Mouse (Mus musculus) CH12.LX (cell line): ENCODE data around the gene Ank2.

Source experiments
- BHLHE40 ChIP-seq: IDR thresholded peaks from 2 replicates; pipeline ENCODE4 v1.6.1; 2011; ENCODE audit warnings: mild to moderate bottlenecking, low read depth, low read length, improper control_type of control experiment
- CTCF ChIP-seq, 2 experiments: IDR thresholded peaks in 1 of 2; conservative IDR thresholded peaks in 1 of 2; 2 replicates each; pipeline ENCODE4 v1.5.1; 2011 to 2012; ENCODE audit warnings: low read depth in 2 of 2, low read length in 2 of 2, improper control_type of control experiment in 1 of 2, inconsistent platforms in 1 of 2, mild to moderate bottlenecking in 1 of 2, moderate library complexity in 1 of 2
- GABPA ChIP-seq: IDR thresholded peaks from 2 replicates; pipeline ENCODE4 v1.6.1; 2012; ENCODE audit warnings: low read depth, low read length, improper control_type of control experiment, inconsistent platforms; ENCODE audit not compliant: insufficient replicate concordance
- MAX ChIP-seq: IDR thresholded peaks from 2 replicates; pipeline ENCODE4 v1.6.1; 2011; ENCODE audit warnings: low read length, improper control_type of control experiment
- POLR2A ChIP-seq: IDR thresholded peaks from 2 replicates; pipeline ENCODE4 v1.6.1; 2011; ENCODE audit warnings: low read depth, mild to moderate bottlenecking, improper control_type of control experiment, low read length
- RAD21 ChIP-seq: IDR thresholded peaks from 2 replicates; pipeline ENCODE4 v1.6.1; 2011; ENCODE audit warnings: low read depth, mild to moderate bottlenecking, low read length, improper control_type of control experiment, moderate library complexity
- RCOR1 ChIP-seq: conservative IDR thresholded peaks from 2 replicates; pipeline ENCODE4 v1.6.1; 2012; ENCODE audit warnings: low read depth, mild to moderate bottlenecking, inconsistent platforms, low read length, improper control_type of control experiment
- TCF12 ChIP-seq: IDR thresholded peaks from 2 replicates; pipeline ENCODE4 v1.6.1; 2014; ENCODE audit warnings: low read depth, mild to moderate bottlenecking, inconsistent platforms, low read length, improper control_type of control experiment
- USF1 ChIP-seq: IDR thresholded peaks from 2 replicates; pipeline ENCODE4 v1.6.1; 2014; ENCODE audit warnings: low read depth, mild to moderate bottlenecking, inconsistent platforms, low read length, improper control_type of control experiment
- USF2 ChIP-seq: conservative IDR thresholded peaks from 2 replicates; pipeline ENCODE4 v1.6.1; 2011; ENCODE audit warnings: low read depth, low read length, improper control_type of control experiment
- ZC3H11A ChIP-seq: IDR thresholded peaks from 2 replicates; pipeline ENCODE4 v1.6.1; 2012; ENCODE audit warnings: low read depth, mild to moderate bottlenecking, inconsistent platforms, low read length, improper control_type of control experiment
- ZMIZ1 ChIP-seq: IDR thresholded peaks from 2 replicates; pipeline ENCODE4 v1.6.1; 2012; ENCODE audit warnings: low read depth, mild to moderate bottlenecking, inconsistent platforms, low read length, improper control_type of control experiment

DNA sequence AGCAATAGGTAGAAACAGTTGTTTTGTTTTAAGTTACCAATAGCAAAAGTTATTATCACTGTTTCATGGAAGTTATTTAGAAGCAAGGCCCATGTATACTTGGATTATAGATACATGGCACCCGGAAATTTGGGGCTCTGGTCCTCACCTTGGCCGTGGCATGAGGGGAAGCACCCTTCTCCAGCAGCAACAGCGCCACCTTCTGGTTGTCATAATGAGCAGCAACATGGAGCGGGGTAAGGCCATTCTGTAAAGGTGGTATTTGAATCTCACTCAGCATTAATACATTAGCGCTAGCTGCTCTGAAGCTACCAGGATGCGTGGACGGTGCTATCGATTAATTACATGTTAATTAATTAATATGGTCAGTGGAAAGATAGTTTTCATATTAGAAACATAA lies 486.6 kb downstream of the Ank2 start:
- TF ChIP-seq USF1 (no peak), RAD21 (peak; percentile 70), ZMIZ1 (no peak), ZC3H11A (no peak), TCF12 (no peak), CTCF (conservative IDR thresholded peaks at IDR 0.05 in 1 of 2, IDR thresholded peaks at IDR 0.05 in 1 of 2; ENCODE audit: low read depth in 2 of 2, low read length in 2 of 2) (peak; percentile 82 to 83), RCOR1 (no peak), POLR2A (no peak), USF2 (no peak), BHLHE40 (no peak), MAX (no peak), GABPA (no peak)
